Mouse (Mus musculus) erythroblast, embryonic 14.5 days (primary cell): ENCODE data around the gene Lrrc36.

Experiments
- GATA1 ChIP-seq: IDR thresholded peaks from 2 replicates; pipeline ENCODE4 v1.6.1; 2012; ENCODE audit warnings: low read length, inconsistent platforms, mixed read lengths
- TAL1 ChIP-seq: IDR thresholded peaks from 3 replicates; pipeline ENCODE4 v1.6.1; 2012; ENCODE audit warnings: low read length, inconsistent platforms, mixed read lengths

DNA sequence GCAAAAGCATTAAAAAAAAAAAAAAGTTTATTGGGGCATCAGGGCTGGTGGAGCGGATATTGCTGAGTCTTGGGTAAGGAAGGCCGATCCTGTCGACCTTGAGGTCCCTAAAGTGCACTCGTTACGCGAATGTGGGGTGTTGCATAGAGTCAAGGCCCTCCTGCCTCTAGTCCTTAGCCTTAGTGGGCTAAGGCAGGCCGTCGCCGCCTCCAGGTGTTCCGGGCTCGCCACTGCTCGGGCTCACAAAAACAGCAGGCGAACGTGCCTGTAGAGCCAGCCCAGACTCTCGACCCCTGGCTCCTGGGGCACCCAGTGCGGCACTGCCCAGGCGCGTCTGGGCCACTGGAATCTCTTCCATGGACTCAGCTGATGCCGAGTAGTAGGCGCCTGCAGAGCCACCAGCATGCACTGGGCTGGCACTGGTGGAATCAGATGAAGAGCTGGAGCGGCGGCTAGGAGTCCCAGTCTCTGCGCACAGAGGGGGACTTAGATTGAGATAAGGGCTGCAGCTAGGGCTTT is 59.1 kb downstream of the Lrrc36 start:
- no peak for TF ChIP-seq GATA1
- TF ChIP-seq TAL1: no peak
